Mouse (Mus musculus): ENCODE measurements around the gene A930004D18Rik. TPM values are rescaled to one million over a fixed set of nuclear protein-coding genes. Genes with fewer than 3 reads are reported as not detected.

The A930004D18Rik gene
- polyA plus RNA-seq, 1 experiment: not detected

GRCm38 (mm10) chr2:18053951-18054530 is 16.5 kb upstream of the A930004D18Rik start:
- H3K4me3 ChIP-seq (replicated peaks): no peak overlapping the region
- H3K9me3 ChIP-seq (ENCODE audit: control insufficient read depth, low read length): peaks cover 2% of the 10 kb centered on the region; the same call in 1 of the 2 replicates
- H3K36me3 ChIP-seq (ENCODE audit: control insufficient read depth): no peaks in the 10 kb centered on the region
- peaks cover 66% of the 10 kb centered on the region for H3K27me3 ChIP-seq (ENCODE audit: control insufficient read depth)
- peaks cover 37% of the 10 kb centered on the region for H3K4me1 ChIP-seq (ENCODE audit: control insufficient read depth)
- TF ChIP-seq GATA1 (IDR thresholded peaks at IDR 0.05; ENCODE audit: low read length) (no peak), TAL1 (IDR thresholded peaks at IDR 0.05; ENCODE audit: low read length) (no peak)

DNA sequence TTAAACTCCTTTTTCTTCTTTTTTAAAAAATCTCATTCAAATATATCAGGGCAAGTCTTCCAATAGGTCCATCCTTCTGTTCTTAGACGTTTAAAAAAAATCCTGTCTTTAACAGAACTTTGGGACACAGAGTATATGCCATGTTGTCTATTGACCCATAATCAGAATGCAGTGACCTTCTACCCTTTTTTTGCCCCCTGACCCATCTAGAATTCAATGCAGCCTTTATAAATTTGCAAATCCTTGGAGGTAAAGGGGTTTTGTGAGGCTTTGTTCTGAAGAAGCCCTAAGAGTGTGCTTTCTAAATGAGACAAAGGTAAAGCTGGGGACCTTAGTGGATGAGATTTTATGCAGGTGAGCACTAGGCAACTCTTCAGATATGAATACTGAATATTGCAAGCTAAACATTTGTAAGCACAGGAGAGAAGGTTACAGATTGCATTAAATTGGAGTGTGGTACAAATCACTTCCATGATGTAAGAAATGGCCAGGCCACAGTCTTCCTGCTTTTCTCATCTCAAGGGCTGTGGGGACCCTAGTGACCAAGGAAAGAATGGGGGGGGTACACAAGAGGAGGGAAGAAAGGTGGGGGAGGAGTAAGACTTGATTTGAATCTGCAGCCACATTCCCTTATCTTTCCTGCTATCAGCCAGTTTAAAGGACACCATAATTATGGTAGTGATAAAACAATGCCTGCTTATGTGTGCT is 15.9 kb upstream of the A930004D18Rik start:
- H3K4me1 ChIP-seq (ENCODE audit: control insufficient read depth): peaks cover 34% of the 10 kb centered on the region

GRCm38 (mm10) chr2:18052581-18052980 is 15.0 kb upstream of the A930004D18Rik start:
- peaks cover 34% of the 10 kb centered on the region for H3K4me1 ChIP-seq (ENCODE audit: control insufficient read depth)

More for the DNA sequence above, 15.9 kb upstream of the A930004D18Rik start:
- H3K9me3 ChIP-seq (ENCODE audit: control insufficient read depth, low read length): peaks cover 2% of the 10 kb centered on the region; the same call in 1 of the 2 replicates
- peaks cover 72% of the 10 kb centered on the region for H3K27me3 ChIP-seq (ENCODE audit: control insufficient read depth)
- no peaks in the 10 kb centered on the region for H3K36me3 ChIP-seq (ENCODE audit: control insufficient read depth)
- H3K4me3 ChIP-seq (replicated peaks): no peak overlapping the region
- no peak for TF ChIP-seq GATA1 (IDR thresholded peaks at IDR 0.05; ENCODE audit: low read length)
- no peak for TF ChIP-seq TAL1 (IDR thresholded peaks at IDR 0.05; ENCODE audit: low read length)

DNA sequence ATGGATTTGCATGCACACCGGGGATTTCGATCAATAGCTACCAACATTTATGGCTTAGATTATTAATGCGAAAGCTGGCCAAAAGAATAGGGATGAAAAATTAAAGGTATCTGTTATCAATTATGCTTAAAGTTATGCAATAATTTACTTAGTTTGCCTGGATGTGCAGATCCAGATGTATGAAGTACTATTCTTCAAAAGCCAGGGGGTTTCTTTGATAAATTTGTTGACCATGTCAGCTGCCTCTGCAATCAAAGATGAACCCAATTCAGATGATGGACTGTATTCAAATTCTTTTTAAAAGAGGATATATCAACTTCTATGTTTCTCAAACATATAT is 14.3 kb upstream of the A930004D18Rik start:
- Histone ChIP-seq H3K4me3 (replicated peaks) (no peak overlapping the region), H3K9me3 (ENCODE audit: control insufficient read depth, low read length) (peaks cover 8% of the 10 kb centered on the region), H3K4me1 (ENCODE audit: control insufficient read depth) (peaks cover 35% of the 10 kb centered on the region), H3K27me3 (ENCODE audit: control insufficient read depth) (peaks cover 88% of the 10 kb centered on the region), H3K36me3 (ENCODE audit: control insufficient read depth) (no peaks in the 10 kb centered on the region)
- no peak for TF ChIP-seq TAL1 (IDR thresholded peaks at IDR 0.05; ENCODE audit: low read length)
- TF ChIP-seq GATA1 (IDR thresholded peaks at IDR 0.05; ENCODE audit: low read length): no peak

More at GRCm38 (mm10) chr2:18052581-18052980, 15.0 kb upstream of the A930004D18Rik start:
- peaks cover 4% of the 10 kb centered on the region; the same call in 1 of the 2 replicates for H3K9me3 ChIP-seq (ENCODE audit: control insufficient read depth, low read length)
- TF ChIP-seq GATA1 (IDR thresholded peaks at IDR 0.05; ENCODE audit: low read length) (no peak), TAL1 (IDR thresholded peaks at IDR 0.05; ENCODE audit: low read length) (no peak)
- H3K4me3 ChIP-seq (replicated peaks): no peak overlapping the region
- H3K36me3 ChIP-seq (ENCODE audit: control insufficient read depth): no peaks in the 10 kb centered on the region
- peaks cover 81% of the 10 kb centered on the region for H3K27me3 ChIP-seq (ENCODE audit: control insufficient read depth)

DNA sequence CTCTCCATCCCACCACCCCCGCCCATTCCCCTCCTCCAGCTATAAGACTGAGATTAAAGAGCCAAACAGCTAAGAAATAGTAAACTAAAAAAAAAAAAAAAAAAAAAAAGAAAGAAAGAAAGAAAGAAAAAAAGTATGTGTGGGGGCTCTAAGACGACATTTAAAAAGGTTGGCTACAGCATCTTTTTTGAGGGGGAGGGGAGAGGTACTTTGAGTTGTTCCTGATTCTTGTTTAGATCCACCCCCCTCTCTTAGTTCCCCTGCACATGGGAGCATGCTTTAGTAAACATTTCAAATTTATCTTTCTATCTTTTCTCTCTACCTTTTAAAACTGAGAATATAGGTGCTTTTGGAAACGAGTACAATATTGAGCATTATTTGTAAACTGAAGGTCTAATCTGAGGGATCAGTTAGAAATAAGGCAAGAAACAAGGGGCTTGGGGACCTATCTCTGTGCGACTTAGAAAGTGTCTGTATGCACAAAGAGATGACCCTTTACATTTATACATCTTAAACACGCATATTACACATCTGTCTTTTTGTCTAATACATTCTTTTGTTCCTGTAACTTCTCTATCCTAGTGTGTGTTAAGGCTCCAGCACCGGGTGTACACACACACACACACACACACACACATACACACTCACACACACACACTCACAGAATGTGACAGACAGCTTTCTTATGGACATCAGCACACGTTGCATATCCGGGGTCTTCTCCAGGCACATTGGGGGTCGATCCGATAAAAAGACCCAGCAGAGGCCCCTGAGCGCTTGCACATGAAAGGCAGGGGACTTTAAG is 13.7 kb upstream of the A930004D18Rik start:
- H3K4me3 ChIP-seq (replicated peaks): no peak overlapping the region
- peaks cover 40% of the 10 kb centered on the region for H3K4me1 ChIP-seq (ENCODE audit: control insufficient read depth)
- H3K27me3 ChIP-seq (ENCODE audit: control insufficient read depth): peaks cover 94% of the 10 kb centered on the region

GRCm38 (mm10) chr2:18050541-18050985 is 13.0 kb upstream of the A930004D18Rik start:
- peaks cover 99% of the 10 kb centered on the region for H3K27me3 ChIP-seq (ENCODE audit: control insufficient read depth)
- TF ChIP-seq TAL1 (IDR thresholded peaks at IDR 0.05; ENCODE audit: low read length): no peak
- peaks cover 35% of the 10 kb centered on the region for H3K4me1 ChIP-seq (ENCODE audit: control insufficient read depth)
- H3K4me3 ChIP-seq (replicated peaks): no peak overlapping the region
- H3K36me3 ChIP-seq (ENCODE audit: control insufficient read depth): no peaks in the 10 kb centered on the region
- peaks cover 10% of the 10 kb centered on the region for H3K9me3 ChIP-seq (ENCODE audit: control insufficient read depth, low read length)

More for the DNA sequence above, 13.7 kb upstream of the A930004D18Rik start:
- TF ChIP-seq GATA1 (IDR thresholded peaks at IDR 0.05; ENCODE audit: low read length) (no peak), TAL1 (IDR thresholded peaks at IDR 0.05; ENCODE audit: low read length) (no peak)
- Histone ChIP-seq H3K9me3 (ENCODE audit: control insufficient read depth, low read length) (peaks cover 10% of the 10 kb centered on the region), H3K36me3 (ENCODE audit: control insufficient read depth) (no peaks in the 10 kb centered on the region)

- peaks cover 99% of the 10 kb centered on the region for H3K27me3 ChIP-seq (ENCODE audit: control insufficient read depth)
- H3K4me3 ChIP-seq (replicated peaks): no peak overlapping the region
- H3K36me3 ChIP-seq (ENCODE audit: control insufficient read depth): no peaks in the 10 kb centered on the region
- TF ChIP-seq GATA1 (IDR thresholded peaks at IDR 0.05; ENCODE audit: low read length) (no peak), TAL1 (IDR thresholded peaks at IDR 0.05; ENCODE audit: low read length) (no peak)
- H3K4me1 ChIP-seq (ENCODE audit: control insufficient read depth): peaks cover 29% of the 10 kb centered on the region
- H3K9me3 ChIP-seq (ENCODE audit: control insufficient read depth, low read length): peaks cover 10% of the 10 kb centered on the region
Observed at GRCm38 (mm10) chr2:18050018-18050417, 12.5 kb upstream of the A930004D18Rik start.

DNA sequence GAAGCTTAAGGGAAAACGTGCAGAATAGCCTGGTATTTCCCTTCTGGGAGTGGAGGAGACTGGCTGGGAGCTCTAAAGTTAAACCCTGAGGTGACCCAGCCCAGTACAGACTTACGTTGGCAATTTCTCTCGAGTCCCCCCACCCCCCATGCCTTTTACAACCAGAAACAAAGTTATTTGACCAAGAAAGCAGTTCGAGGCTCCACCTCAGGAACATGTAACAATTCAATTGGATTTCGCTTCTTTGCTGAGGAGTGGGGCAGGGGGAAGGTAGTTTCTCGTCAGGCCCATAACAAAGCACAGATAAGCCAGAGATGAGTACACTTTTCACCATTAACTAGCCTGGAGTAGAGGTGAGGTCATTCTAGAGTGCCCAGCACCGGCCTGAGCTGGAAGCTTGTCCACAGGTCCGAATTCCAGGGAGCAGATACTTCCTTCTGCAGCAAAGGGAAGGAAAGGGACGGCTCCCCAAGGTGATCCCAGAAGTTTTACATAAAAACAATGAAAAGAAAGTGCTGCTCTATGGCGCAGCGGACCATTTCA is 11.8 kb upstream of the A930004D18Rik start:
- no peaks in the 10 kb centered on the region for H3K36me3 ChIP-seq (ENCODE audit: control insufficient read depth)
- peaks cover 100% of the 10 kb centered on the region for H3K27me3 ChIP-seq (ENCODE audit: control insufficient read depth)
- no peak overlapping the region for H3K4me3 ChIP-seq (replicated peaks)
- no peak for TF ChIP-seq GATA1 (IDR thresholded peaks at IDR 0.05; ENCODE audit: low read length)
- H3K9me3 ChIP-seq (ENCODE audit: control insufficient read depth, low read length): peaks cover 10% of the 10 kb centered on the region
- H3K4me1 ChIP-seq (ENCODE audit: control insufficient read depth): peaks cover 28% of the 10 kb centered on the region

Measured in erythroblast, embryonic 14.5 days (primary cell).